Mouse (Mus musculus): ENCODE measurements around the gene 3110082I17Rik.
"Not testable (repeated sequence)": the region's sequence is repeated elsewhere in the genome, so short reads cannot be mapped to it uniquely, and the experiment has no call there.

Gene 3110082I17Rik

DNA sequence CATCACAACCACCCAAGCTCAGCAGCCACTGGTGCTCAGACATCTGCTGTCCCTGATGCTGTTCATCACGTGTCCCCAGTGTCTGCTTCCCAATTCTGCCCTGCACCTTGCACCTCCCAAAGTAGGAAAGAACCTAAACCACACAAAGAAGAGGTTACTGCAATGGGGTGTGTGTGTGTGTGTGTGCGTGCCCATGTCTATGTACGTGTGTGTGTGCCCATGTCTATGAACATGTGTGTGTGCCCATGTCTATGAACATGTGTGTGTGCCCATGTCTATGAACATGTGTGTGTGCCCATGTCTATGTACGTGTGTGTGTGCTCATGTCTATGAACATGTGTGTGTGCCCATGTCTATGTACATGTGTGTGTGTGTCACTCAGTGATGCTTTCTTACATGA lies 64.8 kb downstream of the 3110082I17Rik start:
- DNase-seq (ENCODE audit: low spot score in 2 of 2), result no peak

- DNase-seq (ENCODE audit: low spot score in 2 of 2), result no peak
These were observed 65.9 kb downstream of the 3110082I17Rik start for GRCm38 (mm10) chr5:139394399-139394798.

DNA sequence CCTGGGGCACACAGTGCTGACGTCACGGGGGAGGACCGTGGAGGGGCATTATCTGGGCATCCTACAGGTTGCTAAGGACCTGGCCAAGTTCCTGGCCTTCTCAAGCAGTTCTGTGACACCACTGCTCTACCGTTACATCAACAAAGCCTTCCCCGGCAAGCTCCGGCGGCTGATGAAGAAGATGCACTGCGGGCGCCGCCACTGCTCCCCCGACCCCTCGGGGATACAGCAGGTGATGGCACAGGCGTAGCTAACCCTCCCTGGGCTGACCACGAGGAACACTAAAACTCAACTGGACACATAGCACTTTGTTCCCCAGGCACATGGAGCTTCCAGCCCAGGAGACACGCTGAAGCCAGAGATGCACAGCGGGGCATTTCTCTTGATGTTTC lies 67.1 kb downstream of the 3110082I17Rik start:
- no peak for DNase-seq (ENCODE audit: low spot score in 2 of 2)

GRCm38 (mm10) chr5:139392219-139393196 lies 67.8 kb downstream of the 3110082I17Rik start:
- no peak for DNase-seq (ENCODE audit: low spot score in 2 of 2)

GRCm38 (mm10) chr5:139391309-139391990 lies 68.9 kb downstream of the 3110082I17Rik start:
- no peak for DNase-seq (ENCODE audit: low spot score in 2 of 2)

DNA sequence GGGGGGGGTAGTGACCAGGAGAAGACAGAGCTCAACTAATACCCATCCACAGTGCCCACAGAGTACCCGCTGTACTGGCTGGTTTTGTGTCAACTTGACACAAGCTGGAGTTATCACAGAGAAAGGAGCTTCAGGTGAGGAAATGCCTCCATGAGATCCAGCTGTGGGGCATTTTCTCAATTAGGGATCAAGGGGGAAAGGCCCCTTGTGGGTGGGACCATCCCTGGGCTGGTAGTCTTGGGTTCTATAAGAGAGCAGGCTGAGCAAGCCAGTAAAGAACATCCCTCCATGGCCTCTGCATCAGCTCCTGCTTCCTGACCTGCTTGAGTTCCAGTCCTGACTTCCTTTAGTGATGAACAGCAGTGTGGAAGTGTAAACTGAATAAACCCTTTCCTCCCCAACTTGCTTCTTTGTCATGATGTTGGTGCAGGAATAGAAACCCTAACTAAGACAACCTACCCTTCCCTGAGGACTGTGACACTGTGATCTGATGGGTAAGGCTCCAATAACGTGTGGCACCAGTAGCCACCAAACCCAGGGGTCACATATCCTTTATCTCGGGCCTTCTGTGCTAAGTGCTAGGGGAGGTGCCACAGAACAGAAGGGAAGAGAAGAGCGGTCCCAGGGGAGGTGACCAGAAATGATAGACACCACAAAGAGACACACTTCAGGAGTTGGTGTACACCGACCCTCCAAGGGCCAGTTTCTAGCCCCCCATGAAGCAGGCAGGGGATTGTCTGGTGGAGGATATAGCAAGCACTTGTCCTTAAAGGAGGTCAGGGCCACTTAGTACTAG lies 69.8 kb downstream of the 3110082I17Rik start:
- DNase-seq (ENCODE audit: low spot score in 2 of 2), result not testable (repeated sequence)

DNA sequence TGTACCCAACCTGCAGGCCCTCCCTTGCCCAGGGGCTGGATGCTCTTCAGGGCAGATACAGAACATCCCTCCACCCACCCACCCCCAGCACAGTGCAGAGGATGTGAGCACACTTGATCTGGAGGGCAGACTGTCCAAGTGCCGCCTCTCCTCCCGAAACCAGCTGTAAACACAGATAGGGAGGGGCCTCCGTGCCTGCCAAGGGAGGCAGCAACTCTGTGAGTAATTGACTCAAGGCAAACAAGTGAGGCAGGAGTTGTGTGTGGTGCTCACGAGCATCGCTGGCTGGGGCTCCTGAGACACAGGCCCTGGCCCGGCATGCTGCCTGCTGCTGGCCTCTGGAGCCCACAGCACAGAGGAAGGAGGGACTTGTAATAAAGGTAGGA lies 70.7 kb downstream of the 3110082I17Rik start:
- DNase-seq (ENCODE audit: low spot score in 2 of 2), result peak; percentile 43 to 59

DNA sequence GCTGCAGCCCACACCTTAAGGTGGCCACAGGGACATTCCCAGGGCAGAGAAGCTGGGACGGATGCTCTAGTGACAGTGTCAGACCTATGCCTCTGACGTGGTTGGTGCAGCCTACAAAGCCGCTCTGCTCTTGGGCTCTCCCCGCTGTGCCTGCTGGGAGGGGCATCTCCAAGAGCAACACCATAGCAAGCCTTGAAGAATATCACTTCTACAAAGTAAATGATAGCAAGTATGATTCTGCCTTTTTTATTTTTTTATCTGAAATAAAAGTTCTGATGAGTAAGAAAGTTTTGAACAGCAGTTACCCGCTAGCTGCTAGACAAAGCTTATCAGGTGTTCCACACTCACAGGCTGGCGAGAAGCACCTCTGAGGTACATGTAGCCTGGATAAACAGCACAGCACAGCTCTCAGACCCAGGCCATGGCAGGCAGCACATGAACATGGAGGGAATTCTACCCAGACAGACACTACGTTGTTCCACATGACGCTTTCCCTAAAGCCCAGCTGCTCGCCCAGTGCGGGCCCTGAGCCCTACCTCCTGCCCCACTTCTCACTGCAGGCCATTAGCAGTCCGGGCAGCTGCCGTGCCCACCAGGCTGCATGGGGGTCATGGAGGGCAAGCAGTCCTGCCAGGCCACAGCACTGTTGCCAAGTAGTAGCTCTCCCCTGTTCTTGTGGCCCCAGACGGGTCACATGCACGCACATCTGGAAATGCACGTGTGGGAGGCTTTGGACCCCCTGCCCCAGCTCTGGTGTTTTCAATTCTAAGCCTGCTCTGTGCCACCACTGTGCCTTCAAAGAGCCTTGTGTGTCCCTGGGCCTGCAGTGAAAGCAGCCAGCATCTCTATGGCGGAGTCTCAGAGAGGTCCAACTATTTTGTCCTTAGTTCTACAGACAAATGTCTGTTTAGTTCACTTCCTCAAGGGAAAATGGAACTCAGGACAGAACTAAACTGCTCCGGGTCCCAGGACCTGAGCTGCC lies 71.3 kb downstream of the 3110082I17Rik start:
- DNase-seq (ENCODE audit: low spot score in 2 of 2), result peak; percentile 60 to 73

DNA sequence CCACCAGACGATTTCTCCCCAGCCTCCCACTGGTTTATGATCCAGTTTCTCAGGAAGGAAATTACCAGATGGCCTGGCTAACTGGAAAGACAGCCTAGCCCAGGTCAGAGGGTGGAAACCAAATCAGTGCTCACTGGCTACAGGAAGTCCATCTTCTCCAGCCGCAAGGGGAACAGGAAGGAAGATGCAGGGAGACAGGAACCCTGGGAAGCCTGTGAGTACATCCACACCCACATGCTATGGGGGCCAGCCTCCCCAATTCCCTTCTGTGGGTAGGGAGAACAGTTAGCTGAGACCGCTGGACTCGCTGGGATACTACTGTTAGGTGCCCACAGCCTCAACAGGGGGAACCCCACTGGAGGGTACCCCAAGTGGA lies 72.1 kb downstream of the 3110082I17Rik start:
- DNase-seq (ENCODE audit: low spot score in 2 of 2), result no peak

GRCm38 (mm10) chr5:139387329-139388194 lies 72.8 kb downstream of the 3110082I17Rik start:
- DNase-seq (ENCODE audit: low spot score in 2 of 2), result no peak

DNA sequence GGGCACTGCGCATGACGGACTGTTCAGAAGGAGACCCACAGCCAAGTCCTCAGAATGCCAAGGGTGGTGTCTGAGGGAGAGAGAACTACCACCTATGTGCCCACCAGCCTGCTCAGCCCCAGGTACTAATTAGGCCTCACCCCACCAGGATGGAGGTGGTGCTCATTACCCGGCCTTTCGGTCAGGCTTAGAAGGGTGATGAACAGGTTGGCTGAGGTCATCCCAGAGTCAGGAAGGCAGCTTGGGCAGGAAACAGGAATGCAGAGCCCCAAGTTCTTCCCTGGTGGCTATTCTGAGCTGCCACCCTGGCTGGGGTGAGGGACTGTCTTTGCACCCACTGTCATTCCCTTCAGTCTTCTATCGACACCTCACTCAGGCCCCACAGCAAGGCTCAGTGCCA lies 74.3 kb downstream of the 3110082I17Rik start:
- DNase-seq (ENCODE audit: low spot score in 2 of 2), result no peak

- DNase-seq (ENCODE audit: low spot score in 2 of 2), result no peak
These were observed 75.8 kb downstream of the 3110082I17Rik start for GRCm38 (mm10) chr5:139384531-139384930.

DNA sequence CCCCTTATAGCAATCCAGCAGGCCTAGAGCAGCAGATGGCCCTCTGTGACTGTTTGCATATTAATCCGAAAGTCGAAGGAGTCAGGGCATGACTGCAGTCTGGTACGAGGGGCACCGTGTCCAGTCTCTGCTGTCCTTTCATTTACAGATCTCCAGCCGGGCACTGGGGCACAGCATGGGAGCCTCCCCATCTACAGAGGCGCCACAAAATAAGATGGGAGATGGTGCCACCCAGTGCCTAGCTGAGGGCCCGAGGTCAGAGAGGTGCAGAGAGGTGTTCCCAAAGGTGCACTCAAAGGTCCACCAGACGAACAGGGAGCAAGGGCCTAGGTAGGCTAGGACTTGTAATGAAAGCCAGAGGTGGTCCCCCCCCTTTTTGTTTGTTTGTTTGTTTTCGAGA lies 77.1 kb downstream of the 3110082I17Rik start:
- no peak for DNase-seq (ENCODE audit: low spot score in 2 of 2)

- DNase-seq (ENCODE audit: low spot score in 2 of 2), result no peak
These were observed 77.6 kb downstream of the 3110082I17Rik start for GRCm38 (mm10) chr5:139382760-139383159.

DNA sequence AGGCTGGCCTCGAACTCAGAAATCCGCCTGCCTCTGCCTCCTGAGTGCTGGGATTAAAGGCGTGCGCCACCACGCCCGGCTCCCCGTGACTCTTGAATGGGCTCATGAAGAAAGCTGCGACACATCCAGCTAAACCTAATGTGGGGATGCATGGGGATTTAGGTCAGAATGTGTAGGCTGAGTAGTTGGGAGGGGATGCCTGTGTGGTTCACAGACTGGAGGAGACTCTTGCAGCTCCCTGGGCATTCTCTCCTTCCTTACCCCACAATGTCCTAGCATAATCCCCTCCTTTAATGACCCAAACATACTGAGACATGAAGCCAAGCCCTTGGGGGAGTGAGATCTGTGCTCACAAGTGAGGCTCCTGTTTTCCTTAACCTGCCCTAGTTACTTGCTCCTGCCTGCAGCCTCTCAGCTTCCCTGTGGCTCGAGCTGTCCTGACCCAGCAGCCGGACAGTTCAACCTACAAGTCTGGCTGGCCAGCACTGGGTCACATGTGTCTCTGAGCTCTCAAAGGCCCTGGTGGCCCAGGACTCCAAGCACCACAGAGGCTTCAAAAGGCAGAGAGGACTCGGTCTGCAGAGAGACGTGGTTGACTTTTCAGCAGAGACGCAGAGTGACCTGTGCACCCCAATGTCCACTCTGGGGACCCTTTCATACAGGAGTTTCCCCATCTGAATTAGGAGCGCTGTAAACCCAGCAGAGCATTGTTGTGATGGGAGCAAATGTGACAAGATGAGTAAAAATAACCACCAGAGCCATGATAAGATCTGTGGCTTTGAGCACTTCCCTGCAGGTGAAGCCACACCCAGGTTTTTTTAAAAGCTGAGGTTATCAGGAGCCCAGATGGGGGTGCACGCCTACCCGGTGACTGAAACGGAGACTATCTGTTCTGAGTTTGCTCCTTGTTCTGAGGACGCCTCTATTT lies 78.5 kb downstream of the 3110082I17Rik start:
- DNase-seq (ENCODE audit: low spot score in 2 of 2), result no peak

DNA sequence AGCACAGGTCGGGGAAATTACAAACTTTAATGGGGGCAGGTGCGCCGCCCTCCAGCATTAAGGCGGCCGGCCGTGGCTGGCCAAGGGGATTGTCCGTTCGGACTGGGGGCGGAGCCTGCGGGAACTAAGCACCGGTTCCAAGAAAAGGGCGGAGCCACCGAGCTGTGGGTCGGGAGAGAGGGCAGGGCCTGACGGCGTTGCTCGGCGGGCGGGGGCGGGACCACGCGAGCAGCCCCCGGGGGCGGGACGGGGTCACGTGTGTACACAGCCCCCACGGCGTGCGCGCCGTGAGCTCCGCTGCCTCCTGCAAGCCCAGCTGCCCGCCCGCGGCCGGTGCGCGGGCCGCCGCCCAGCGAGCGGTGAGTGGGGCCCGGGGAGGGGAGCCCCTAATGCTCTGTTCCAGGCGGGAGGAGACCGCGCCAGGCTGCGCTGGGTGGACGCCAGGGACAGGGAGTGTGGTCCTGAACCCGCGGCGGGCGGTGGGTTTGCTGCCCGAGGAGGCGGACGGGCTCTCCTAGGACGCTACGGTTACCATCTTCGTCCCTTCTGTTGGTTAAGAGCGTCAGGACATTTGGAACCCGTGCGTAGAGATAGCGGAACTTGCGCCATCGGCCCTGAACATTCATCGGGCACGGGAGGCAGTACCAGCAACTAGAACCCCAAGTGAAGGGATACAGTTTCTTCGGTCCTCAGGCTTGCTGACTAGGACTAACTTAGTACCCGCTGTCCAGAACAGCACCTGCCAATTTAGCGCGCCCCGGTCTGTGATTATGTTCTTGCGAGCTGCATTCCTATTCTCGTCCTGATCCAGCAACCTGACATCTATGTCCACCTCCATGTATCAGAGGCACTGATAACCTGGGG lies 79.7 kb downstream of the 3110082I17Rik start:
- DNase-seq (ENCODE audit: low spot score in 2 of 2), result peak; percentile 85 to 88

DNA sequence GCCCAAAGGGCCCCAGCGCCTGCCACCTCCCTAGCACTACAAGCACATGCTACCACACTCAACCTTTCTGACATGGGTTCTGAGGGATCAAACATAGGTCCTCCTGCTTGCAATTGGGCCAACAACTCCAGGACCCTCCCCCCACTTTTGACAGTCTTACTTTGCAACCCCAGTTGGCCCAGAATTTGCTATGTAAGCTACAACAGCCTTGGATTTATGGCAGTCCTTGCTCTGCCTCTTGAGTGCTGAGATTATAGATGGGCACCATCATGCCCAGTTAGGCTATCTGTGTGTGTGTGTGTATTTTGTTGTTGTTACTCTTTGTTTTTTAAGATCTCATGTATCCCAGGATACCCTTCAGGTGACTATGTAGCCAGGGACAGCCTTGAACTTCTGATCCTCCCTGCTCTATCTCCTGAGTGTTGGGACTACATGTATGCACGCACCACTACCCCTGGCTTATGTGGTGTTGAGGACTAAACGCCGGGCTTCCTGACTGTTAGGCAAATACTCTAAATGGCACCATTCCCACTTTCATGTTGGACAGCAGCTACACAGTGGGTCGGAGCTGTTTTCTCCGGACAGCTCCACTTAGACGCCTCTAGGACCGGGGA lies 80.4 kb downstream of the 3110082I17Rik start:
- DNase-seq (ENCODE audit: low spot score in 2 of 2), result no peak

Measured in frontal cortex, postnatal 10 days (tissue).